Mouse (Mus musculus) liver, postnatal 0 days (tissue): ENCODE data around the gene Gm8127. TPM values are rescaled to one million over a fixed set of nuclear protein-coding genes. Genes with fewer than 3 reads are reported as not detected.
"Not testable (repeated sequence)": the region's sequence is repeated elsewhere in the genome, so short reads cannot be mapped to it uniquely, and the experiment has no call there.

Experiments used
- ATAC-seq: fragments of 200-750 bp; cut with Nextera tagmentation; 2 replicates; pipeline ENCODE4 v1.8.0; 2017; ENCODE audit warnings: mild to moderate bottlenecking, moderate library complexity
- DNase-seq: peaks from one replicate; pipeline ENCODE4 v3.0.0-alpha.2; 2016
- H3K27ac ChIP-seq: fragments of 300-500 bp; sonication (generic); 2 replicates; pipeline ENCODE4 v1.5.1; 2014; ENCODE audit warnings: antibody characterized with exemption, moderate library complexity, mild to moderate bottlenecking, low read depth
- H3K27me3 ChIP-seq: fragments of 300-500 bp; sonication (generic); 2 replicates; pipeline ENCODE4 v1.6.1; 2014; ENCODE audit warnings: low read length, control low read depth, mixed read lengths; ENCODE audit not compliant: insufficient read depth
- H3K36me3 ChIP-seq: fragments of 300-500 bp; sonication (generic); replicated peaks from 2 replicates; pipeline ENCODE4 v1.6.1; 2014; ENCODE audit warnings: mild to moderate bottlenecking, control low read depth, low read length, moderate library complexity, mixed read lengths; ENCODE audit not compliant: insufficient read depth
- H3K4me1 ChIP-seq: fragments of 300-500 bp; sonication (generic); 2 replicates; pipeline ENCODE4 v1.6.1; 2014; ENCODE audit warnings: antibody characterized with exemption, mild to moderate bottlenecking, control low read depth; ENCODE audit not compliant: insufficient read depth
- H3K4me2 ChIP-seq: fragments of 300-500 bp; sonication (generic); 2 replicates; pipeline ENCODE4 v1.6.1; 2014; ENCODE audit warnings: low read depth, mild to moderate bottlenecking, low read length, moderate library complexity, mixed read lengths
- H3K4me3 ChIP-seq: fragments of 300-500 bp; sonication (generic); 2 replicates; pipeline ENCODE4 v1.5.1; 2014; ENCODE audit warnings: low read depth, low read length
- H3K9ac ChIP-seq: fragments of 300-500 bp; sonication (generic); replicated peaks from 2 replicates; pipeline ENCODE4 v1.6.1; 2014; ENCODE audit warnings: mild to moderate bottlenecking, moderate library complexity
- H3K9me3 ChIP-seq: fragments of 300-500 bp; sonication (generic); 2 replicates; pipeline ENCODE4 v1.6.1; 2016; ENCODE audit warnings: mild to moderate bottlenecking, control low read depth, low read length, mixed read lengths
- WGBS: fragments of 180-500 bp; shearing (Covaris S2); extraction: QIAGEN DNeasy Blood & Tissue Kit; methylation state at CpG from one replicate; pipeline ENCODE4 v1.1.7; 2014; ENCODE audit not compliant: insufficient replicate concordance; 5-methylcytosine and 5-hydroxymethylcytosine counted together
- polyA plus RNA-seq: library from polyadenylated mRNA; unstranded; fragments of >200 nt; fragmentation: Nextera tagmentation; extraction: Ambion mirVana; gene quantifications from 2 replicates; pipeline ENCODE4 v1.2.1, GENCODE M21; 2015

Gene Gm8127
- not detected in 2 replicates for polyA plus RNA-seq

DNA sequence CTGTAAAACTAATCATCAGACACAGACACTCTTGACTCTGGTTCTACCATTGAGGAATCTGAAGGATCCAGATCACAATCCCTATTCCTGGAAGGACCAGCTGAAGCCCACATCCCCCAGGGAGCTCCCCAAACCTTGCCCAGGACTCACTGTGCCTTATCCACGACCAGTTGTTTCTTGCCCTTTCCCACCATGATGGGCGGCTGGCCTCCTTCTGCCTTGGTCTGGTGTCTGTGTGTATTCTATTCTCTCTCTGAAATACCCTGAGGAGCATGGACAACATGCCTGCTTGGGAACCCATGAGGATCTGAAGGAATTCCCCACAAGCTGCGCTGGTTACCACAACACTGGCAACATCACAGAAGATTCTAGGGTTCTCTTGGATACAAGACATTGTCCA is at the start of gene Gm8127:
Gene Gm8127 (minus strand): TSS at position 330 of the 400 bp plus-strand sequence.
- H3K4me3 ChIP-seq, H3K27me3 ChIP-seq, H3K9me3 ChIP-seq, DNase-seq, ATAC-seq, H3K4me1 ChIP-seq, H3K4me2 ChIP-seq, H3K36me3 ChIP-seq, H3K9ac ChIP-seq, H3K27ac ChIP-seq: not testable (repeated sequence)
- 62% methylated on average over 3 of the region's 3 CpGs for WGBS

GRCm38 (mm10) chr14:43337646-43338045 is 44.0 kb upstream of the Gm8127 start:
- not testable (repeated sequence) for H3K27ac ChIP-seq, H3K9ac ChIP-seq, H3K4me1 ChIP-seq, DNase-seq, ATAC-seq, H3K9me3 ChIP-seq, H3K36me3 ChIP-seq, H3K27me3 ChIP-seq, H3K4me2 ChIP-seq, H3K4me3 ChIP-seq
- 51% methylated on average over 1 of the region's 1 CpGs for WGBS

- not testable (repeated sequence) for H3K4me3 ChIP-seq, H3K9ac ChIP-seq, H3K27me3 ChIP-seq, H3K4me1 ChIP-seq, H3K4me2 ChIP-seq, ATAC-seq, H3K9me3 ChIP-seq, DNase-seq, H3K27ac ChIP-seq, H3K36me3 ChIP-seq
- 77% methylated on average over 9 of the region's 11 CpGs for WGBS
These were observed 37.8 kb upstream of the Gm8127 start for GRCm38 (mm10) chr14:43331362-43331880.

GRCm38 (mm10) chr14:43328603-43329002 is 35.0 kb upstream of the Gm8127 start:
- not testable (repeated sequence) for ATAC-seq, H3K36me3 ChIP-seq, H3K9me3 ChIP-seq, H3K9ac ChIP-seq, H3K4me2 ChIP-seq, H3K4me1 ChIP-seq, H3K4me3 ChIP-seq, DNase-seq, H3K27me3 ChIP-seq, H3K27ac ChIP-seq
- WGBS = 47% methylated on average over 2 of the region's 2 CpGs

GRCm38 (mm10) chr14:43319516-43319915 is 25.9 kb upstream of the Gm8127 start:
- H3K9ac ChIP-seq, H3K27ac ChIP-seq, H3K9me3 ChIP-seq, H3K36me3 ChIP-seq, H3K4me1 ChIP-seq, H3K4me3 ChIP-seq, DNase-seq, H3K27me3 ChIP-seq, ATAC-seq, H3K4me2 ChIP-seq: not testable (repeated sequence)

DNA sequence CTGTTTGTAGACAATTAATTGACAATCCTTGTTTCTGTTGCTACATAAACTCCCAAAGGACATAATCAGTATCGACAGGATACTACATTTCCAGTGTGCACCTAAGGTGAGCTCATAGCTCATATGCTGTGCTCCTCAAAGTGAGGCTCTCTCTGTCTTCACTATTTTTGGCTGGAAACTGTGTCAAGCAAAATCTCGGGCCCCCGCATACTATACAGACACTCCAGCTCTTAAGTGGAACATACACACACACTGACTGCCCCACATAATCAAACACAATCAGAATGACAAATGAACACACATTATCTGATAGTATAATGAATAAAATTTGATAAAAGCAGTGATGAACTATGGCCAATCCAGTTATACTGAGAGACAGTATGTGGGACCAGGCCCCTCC is 15.0 kb downstream of the Gm8127 start:
- not testable (repeated sequence) for ATAC-seq, H3K36me3 ChIP-seq, H3K27me3 ChIP-seq, H3K27ac ChIP-seq, H3K9me3 ChIP-seq, H3K4me3 ChIP-seq, H3K9ac ChIP-seq, H3K4me2 ChIP-seq, H3K4me1 ChIP-seq, DNase-seq
- 83% methylated on average over 3 of the region's 3 CpGs for WGBS

DNA sequence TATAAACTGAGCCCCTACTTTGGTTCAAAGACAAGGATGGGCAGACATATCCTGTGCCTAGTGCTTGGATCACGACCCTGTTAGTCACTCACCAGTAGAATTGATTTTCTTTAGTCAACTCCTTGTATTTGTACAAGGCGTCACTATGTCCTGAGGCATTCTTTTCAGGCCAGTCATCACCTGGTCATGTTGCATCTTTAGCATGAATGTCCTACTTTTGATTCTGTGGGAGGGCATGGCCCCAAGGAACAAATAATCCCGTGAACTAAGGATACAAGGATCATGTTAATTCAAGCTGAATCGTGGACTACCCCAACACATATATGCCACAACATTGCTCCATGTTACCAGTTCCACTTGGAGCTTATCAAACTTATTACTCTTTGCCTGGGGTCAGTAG is 15.5 kb downstream of the Gm8127 start:
- not testable (repeated sequence) for H3K4me1 ChIP-seq, H3K27me3 ChIP-seq, H3K4me2 ChIP-seq, H3K27ac ChIP-seq, DNase-seq, H3K36me3 ChIP-seq, H3K9me3 ChIP-seq, H3K9ac ChIP-seq, ATAC-seq, H3K4me3 ChIP-seq
- 45% methylated on average over 4 of the region's 4 CpGs for WGBS

DNA sequence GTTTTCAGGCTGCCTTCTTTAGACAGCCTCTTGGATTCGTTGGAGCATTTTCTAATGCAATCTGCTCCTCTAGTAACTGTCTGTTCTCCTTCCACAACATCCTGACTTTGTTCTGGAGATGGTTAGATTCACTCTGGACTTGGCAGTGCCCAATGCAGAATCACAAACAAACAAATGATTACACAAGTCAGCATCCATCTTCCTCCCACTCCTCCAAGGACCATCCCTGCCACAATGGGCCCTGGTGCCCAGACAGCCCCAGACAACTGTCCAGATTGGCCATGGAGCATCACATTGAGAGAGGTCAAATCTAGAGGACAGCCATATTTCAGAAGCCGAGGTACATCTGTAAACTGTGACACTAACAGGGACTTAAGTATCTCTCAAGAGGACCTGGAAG is 16.2 kb downstream of the Gm8127 start:
- not testable (repeated sequence) for ATAC-seq, H3K9me3 ChIP-seq, H3K27ac ChIP-seq, H3K4me2 ChIP-seq, H3K27me3 ChIP-seq, DNase-seq, H3K4me1 ChIP-seq, H3K9ac ChIP-seq, H3K4me3 ChIP-seq, H3K36me3 ChIP-seq
- WGBS = 52% methylated on average over 2 of the region's 2 CpGs

DNA sequence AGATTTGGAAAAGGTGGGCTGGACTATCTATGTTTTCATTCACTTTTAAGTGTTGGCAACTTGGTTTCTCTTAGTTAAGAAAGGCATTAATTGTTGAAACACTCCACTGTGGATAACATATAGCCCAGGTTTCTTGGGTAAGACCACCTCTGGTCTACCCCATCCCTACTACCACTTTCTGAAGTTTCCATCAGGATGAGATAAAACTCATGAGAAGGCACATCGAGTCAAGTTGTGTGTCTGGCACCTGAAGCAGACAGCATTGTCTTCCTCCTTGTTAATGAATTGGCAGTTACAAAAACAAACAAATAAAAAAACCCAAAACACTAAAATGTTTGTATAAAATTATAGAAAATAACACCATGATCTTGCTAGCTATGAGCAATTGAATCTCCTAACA is 17.9 kb downstream of the Gm8127 start:
- not testable (repeated sequence) for H3K27ac ChIP-seq, DNase-seq, H3K9me3 ChIP-seq, H3K4me1 ChIP-seq, H3K4me3 ChIP-seq, H3K36me3 ChIP-seq, H3K27me3 ChIP-seq, H3K4me2 ChIP-seq, ATAC-seq, H3K9ac ChIP-seq
- 67% methylated on average over 1 of the region's 1 CpGs for WGBS

- not testable (repeated sequence) for H3K27me3 ChIP-seq, H3K36me3 ChIP-seq, H3K4me1 ChIP-seq, H3K4me2 ChIP-seq, H3K4me3 ChIP-seq, H3K27ac ChIP-seq, H3K9me3 ChIP-seq, ATAC-seq, DNase-seq, H3K9ac ChIP-seq
- WGBS = 76% methylated on average over 8 of the region's 8 CpGs
These were observed 18.6 kb downstream of the Gm8127 start, which contains the start of gene Gm9732 for GRCm38 (mm10) chr14:43274986-43275511. Gene Gm9732, plus strand, starts transcription at chr14:43275036.
